Mouse (Mus musculus) heart, adult 18-20 months (tissue): ENCODE data around the gene Ilkap. TPM values are rescaled to one million over a fixed set of nuclear protein-coding genes. Genes with fewer than 3 reads are reported as not detected.
A peak's percentile ranks its signal among the peaks of the same experiment; 100 is the strongest.

Experiments used
- DNase-seq, 2 experiments: peaks; one replicate each; pipeline ENCODE4 v3.0.0; 2021 to 2022; ENCODE audit warnings: mixed read lengths in 1 of 2
- total RNA-seq, 2 experiments: library from RNA; stranded (reverse); gene quantifications; 2 replicates each; pipeline ENCODE4 v1.2.3; 2021

Ilkap gene
- total RNA-seq, 2 experiments from 2014 or later = 46.9 to 51.0 TPM

- no peak for DNase-seq
Measured at GRCm38 (mm10) chr1:91356105-91356504, 42.5 kb downstream of the Ilkap start.

GRCm38 (mm10) chr1:91352277-91352676, 46.3 kb downstream of the Ilkap start:
- no peak for DNase-seq

GRCm38 (mm10) chr1:91351249-91351648, 47.4 kb downstream of the Ilkap start:
- DNase-seq = peak in 1 of 2 experiments; percentile 22

GRCm38 (mm10) chr1:91350841-91351240, 47.8 kb downstream of the Ilkap start, which contains the start of gene Klhl30:
Gene Klhl30 (plus strand): TSS chr1:91351016.
- peak; percentile 56 to 67 for DNase-seq

GRCm38 (mm10) chr1:91346892-91347291, 51.7 kb downstream of the Ilkap start:
- peak; percentile 57 to 82 for DNase-seq

- no peak for DNase-seq
Measured at GRCm38 (mm10) chr1:91344921-91345685, 53.5 kb downstream of the Ilkap start.

GRCm38 (mm10) chr1:91344001-91344400, 54.6 kb downstream of the Ilkap start:
- no peak for DNase-seq

GRCm38 (mm10) chr1:91337355-91337754, 61.3 kb downstream of the Ilkap start:
- DNase-seq = no peak

GRCm38 (mm10) chr1:91333582-91333981, 65.0 kb downstream of the Ilkap start:
- no peak for DNase-seq

GRCm38 (mm10) chr1:91332102-91332501, 66.5 kb downstream of the Ilkap start:
- no peak for DNase-seq

- no peak for DNase-seq
Measured at GRCm38 (mm10) chr1:91325488-91326042, 73.0 kb downstream of the Ilkap start.

GRCm38 (mm10) chr1:91324646-91325045, 74.0 kb downstream of the Ilkap start:
- no peak for DNase-seq

Other genes with a start within 250 kb of the Ilkap start
- 1 to 10 TPM; 7.3 to 7.8 TPM for gene Ramp1, start 219.0 kb downstream of the Ilkap start, total RNA-seq
- gene Ube2f, start 148.5 kb downstream of the Ilkap start, total RNA-seq = 10 to 100 TPM; 42.9 to 53.6 TPM
- gene Scly, start 100.5 kb downstream of the Ilkap start, total RNA-seq = 10 to 100 TPM; 15.9 to 18.7 TPM
- gene Espnl, start 76.7 kb downstream of the Ilkap start, total RNA-seq = not detected
- 10 to 100 TPM; 47.1 to 54.9 TPM for gene Klhl30, start 47.8 kb downstream of the Ilkap start, total RNA-seq
- gene Erfe, start 32.4 kb downstream of the Ilkap start, total RNA-seq = not detected
- gene Hes6, start 15.2 kb upstream of the Ilkap start, total RNA-seq = 10 to 100 TPM; 21.6 to 23.0 TPM
- 1 to 10 TPM; 4.7 to 5.6 TPM for gene Per2, start 60.5 kb upstream of the Ilkap start, total RNA-seq
- gene Traf3ip1, start 95.8 kb upstream of the Ilkap start, total RNA-seq = 1 to 10 TPM; 6.0 to 6.5 TPM
- gene Asb1, start 141.7 kb upstream of the Ilkap start, total RNA-seq = 10 to 100 TPM; 22.4 to 26.0 TPM